Mouse (Mus musculus) frontal cortex, postnatal 10 days (tissue): ENCODE data around the gene Hist1h4b.

Experiments used
- DNase-seq, 2 experiments: peaks; one replicate each; pipeline ENCODE4 v3.0.0; 2022; ENCODE audit warnings: low spot score in 2 of 2, mixed read lengths in 1 of 2

Hist1h4b gene

DNA sequence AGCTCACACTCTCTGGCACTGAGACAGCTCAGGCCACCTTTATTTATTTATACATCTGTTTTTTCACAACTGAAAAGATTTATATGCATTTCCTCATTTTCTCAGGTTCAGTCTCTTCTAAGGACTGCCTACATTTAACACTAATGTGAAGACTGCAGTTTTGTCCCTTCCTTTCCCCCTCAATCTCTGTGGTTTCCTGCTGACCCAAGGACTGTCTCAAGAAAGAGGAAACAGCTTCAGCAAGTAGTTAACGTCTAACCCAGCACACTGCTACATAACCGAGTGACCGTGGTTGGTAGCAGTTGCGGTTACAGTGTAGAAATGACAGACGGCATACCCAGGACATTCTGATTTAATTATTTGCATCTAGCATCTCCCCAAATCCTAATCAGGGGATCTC is 42.6 kb downstream of the Hist1h4b start:
- no peak for DNase-seq

DNA sequence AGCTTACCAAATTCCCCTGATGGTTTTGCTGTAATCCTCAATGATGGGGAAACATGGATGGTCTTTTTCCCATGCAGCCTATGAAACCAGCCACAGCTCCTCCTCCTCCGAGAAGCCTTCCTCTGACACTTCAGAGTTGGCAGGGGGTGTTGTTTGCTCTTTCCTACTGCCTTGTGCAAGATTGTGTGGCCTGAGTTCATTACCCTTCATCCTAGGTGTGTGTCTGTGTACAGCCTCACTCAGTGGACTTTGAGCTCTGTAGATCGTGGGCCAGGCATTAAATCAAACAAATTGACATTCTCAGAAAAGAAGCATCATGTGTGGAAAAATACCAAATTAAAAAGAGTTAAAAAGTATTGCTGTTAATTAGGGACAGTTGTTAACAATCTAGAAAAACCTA is 47.7 kb downstream of the Hist1h4b start:
- DNase-seq, result no peak

DNA sequence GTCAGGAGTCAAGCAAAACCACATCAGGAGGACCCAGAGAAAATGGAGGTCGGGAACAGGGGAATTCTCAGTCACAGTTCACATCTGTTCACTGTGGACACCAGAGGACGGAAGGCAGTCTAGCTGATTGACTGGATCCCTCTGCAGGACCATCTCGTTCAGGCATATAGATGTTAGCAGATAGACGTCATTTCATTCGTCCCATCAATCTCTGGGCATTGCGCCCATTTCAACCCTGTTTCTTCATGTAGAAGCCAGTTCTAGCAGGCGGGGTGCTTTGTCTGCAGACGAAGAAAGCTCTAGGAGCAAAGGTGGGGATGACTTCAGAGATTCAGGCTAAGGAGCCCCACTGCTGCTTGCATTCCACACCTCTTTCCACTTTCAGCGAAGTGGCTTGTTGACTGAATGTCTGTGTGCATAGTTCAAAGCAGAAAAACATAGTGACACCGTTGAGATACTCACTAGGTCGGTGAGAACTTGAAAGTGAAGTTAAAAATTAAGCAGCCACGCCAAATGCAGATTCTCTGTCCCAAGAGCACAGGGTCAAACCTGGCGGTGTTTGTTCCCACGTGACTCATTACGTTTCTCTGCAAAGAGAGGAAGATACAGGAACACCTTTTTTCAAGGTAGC is 49.7 kb downstream of the Hist1h4b start, which contains the start of gene Slc17a2:
Gene Slc17a2, plus strand, starts transcription at position 572 of the 631 bp plus-strand sequence.
- no peak for DNase-seq
